Mouse (Mus musculus) MEL (cell line): ENCODE results near the gene Gdi2. TPM values are rescaled to one million over a fixed set of nuclear protein-coding genes. Genes with fewer than 3 reads are reported as not detected.

Experiments
- DNase-seq: peaks from one replicate; pipeline ENCODE4 v3.0.0; 2011; ENCODE audit warnings: low read depth, low spot score
- H3K27ac ChIP-seq: 2 replicates; pipeline ENCODE4 v1.5.1; 2012; ENCODE audit warnings: low read depth, mild to moderate bottlenecking, control low read depth, low read length, moderate library complexity; ENCODE audit not compliant: control insufficient read depth
- H3K27me3 ChIP-seq, 2 experiments: fragments of 150-350 bp in 1 of 2; sonication (generic) in 1 of 2; 2 replicates each; pipeline ENCODE4 v1.6.1; 2012; ENCODE audit warnings: low read length in 2 of 2, mild to moderate bottlenecking in 2 of 2, improper control_type of control experiment in 1 of 2, moderate library complexity in 1 of 2; ENCODE audit not compliant: insufficient read depth in 2 of 2, control insufficient read depth in 1 of 2
- H3K36me3 ChIP-seq, 2 experiments: 2 replicates each; pipeline ENCODE4 v1.6.1; 2012 to 2014; ENCODE audit warnings: low read length in 2 of 2, improper control_type of control experiment in 1 of 2, inconsistent platforms in 1 of 2, mild to moderate bottlenecking in 1 of 2; ENCODE audit not compliant: insufficient read depth in 2 of 2, control insufficient read depth in 1 of 2
- H3K4me1 ChIP-seq, 2 experiments: fragments of 150-350 bp in 1 of 2; sonication (generic) in 1 of 2; 2 replicates each; pipeline ENCODE4 v1.6.1; 2012; ENCODE audit warnings: low read length in 2 of 2, improper control_type of control experiment in 1 of 2, mild to moderate bottlenecking in 1 of 2; ENCODE audit not compliant: insufficient read depth in 2 of 2, control insufficient read depth in 1 of 2
- H3K4me3 ChIP-seq, 2 experiments: fragments of 150-350 bp in 1 of 2; sonication (generic) in 1 of 2; 2 replicates each; pipeline ENCODE4 v1.5.1; 2012; ENCODE audit warnings: low read depth in 2 of 2, low read length in 2 of 2, mild to moderate bottlenecking in 2 of 2, moderate library complexity in 2 of 2, control low read depth in 1 of 2, improper control_type of control experiment in 1 of 2; ENCODE audit not compliant: control insufficient read depth in 1 of 2, insufficient read depth in 1 of 2
- H3K79me2 ChIP-seq: 2 replicates; pipeline ENCODE4 v1.6.1; 2012; ENCODE audit warnings: mild to moderate bottlenecking, low read length, moderate library complexity; ENCODE audit not compliant: control insufficient read depth, poor library complexity, insufficient read depth
- H3K9ac ChIP-seq: 2 replicates; pipeline ENCODE4 v1.6.1; 2012; ENCODE audit warnings: low read depth, mild to moderate bottlenecking, control low read depth, low read length, moderate library complexity; ENCODE audit not compliant: control insufficient read depth, poor library complexity, severe bottlenecking
- H3K9me3 ChIP-seq: fragments of 150-350 bp; sonication (generic); replicated peaks from 2 replicates; pipeline ENCODE4 v1.6.1; 2012; ENCODE audit warnings: mild to moderate bottlenecking, low read length, improper control_type of control experiment, moderate library complexity; ENCODE audit not compliant: insufficient read depth
- CHD1 ChIP-seq: IDR thresholded peaks from 2 replicates; pipeline ENCODE4 v1.6.1; 2012; ENCODE audit warnings: low read depth, mild to moderate bottlenecking, inconsistent platforms, low read length, improper control_type of control experiment
- E2F4 ChIP-seq: IDR thresholded peaks from 2 replicates; pipeline ENCODE4 v1.6.1; 2011; ENCODE audit warnings: low read depth, low read length, improper control_type of control experiment, borderline replicate concordance
- ETS1 ChIP-seq: IDR thresholded peaks from 2 replicates; pipeline ENCODE4 v1.6.1; 2012; ENCODE audit warnings: low read depth, mild to moderate bottlenecking, inconsistent platforms, low read length, improper control_type of control experiment, moderate library complexity
- GATA1 ChIP-seq: IDR thresholded peaks from 2 replicates; pipeline ENCODE4 v1.6.1; 2011; ENCODE audit warnings: low read depth, low read length, improper control_type of control experiment
- HCFC1 ChIP-seq: IDR thresholded peaks from 2 replicates; pipeline ENCODE4 v1.6.1; 2012; ENCODE audit warnings: low read depth, mild to moderate bottlenecking, inconsistent platforms, low read length, improper control_type of control experiment, moderate library complexity
- JUND ChIP-seq: IDR thresholded peaks from 2 replicates; pipeline ENCODE4 v1.6.1; 2011; ENCODE audit warnings: low read depth, mild to moderate bottlenecking, improper control_type of control experiment, low read length
- KAT2A ChIP-seq: conservative IDR thresholded peaks from 2 replicates; pipeline ENCODE4 v1.6.1; 2012; ENCODE audit warnings: low read depth, low read length, improper control_type of control experiment, inconsistent platforms
- MAFK ChIP-seq: IDR thresholded peaks from 2 replicates; pipeline ENCODE4 v1.6.1; 2011; ENCODE audit warnings: low read depth, mild to moderate bottlenecking, low read length, improper control_type of control experiment, borderline replicate concordance
- MAX ChIP-seq: IDR thresholded peaks from 2 replicates; pipeline ENCODE4 v1.6.1; 2011; ENCODE audit warnings: low read length, improper control_type of control experiment
- MAZ ChIP-seq: IDR thresholded peaks from 2 replicates; pipeline ENCODE4 v1.6.1; 2012; ENCODE audit warnings: low read depth, mild to moderate bottlenecking, inconsistent platforms, low read length, improper control_type of control experiment
- MYB ChIP-seq: IDR thresholded peaks from 2 replicates; pipeline ENCODE4 v1.6.1; 2011; ENCODE audit warnings: mild to moderate bottlenecking, low read depth, low read length, improper control_type of control experiment
- MYC ChIP-seq: IDR thresholded peaks from 2 replicates; pipeline ENCODE4 v1.6.1; 2011; ENCODE audit warnings: low read depth, mild to moderate bottlenecking, low read length, improper control_type of control experiment, moderate library complexity
- POLR2A ChIP-seq, 2 experiments: IDR thresholded peaks; 2 replicates each; pipeline ENCODE4 v1.6.1; 2011 to 2012; ENCODE audit warnings: low read length in 2 of 2, mild to moderate bottlenecking in 2 of 2, control low read depth in 1 of 2, improper control_type of control experiment in 1 of 2, low read depth in 1 of 2, moderate library complexity in 1 of 2; ENCODE audit not compliant: control insufficient read depth in 1 of 2, insufficient read depth in 1 of 2, poor library complexity in 1 of 2
- POLR2AphosphoS5 ChIP-seq: IDR thresholded peaks from 2 replicates; pipeline ENCODE4 v1.6.1; 2012; ENCODE audit warnings: low read depth, borderline replicate concordance, mild to moderate bottlenecking, inconsistent platforms, low read length, moderate library complexity, mixed read lengths
- RCOR1 ChIP-seq: IDR thresholded peaks from 2 replicates; pipeline ENCODE4 v1.6.1; 2012; ENCODE audit warnings: low read depth, mild to moderate bottlenecking, inconsistent platforms, low read length, improper control_type of control experiment
- SIN3A ChIP-seq: IDR thresholded peaks from 2 replicates; pipeline ENCODE4 v1.6.1; 2012; ENCODE audit warnings: low read length, improper control_type of control experiment, inconsistent platforms
- TAL1 ChIP-seq: IDR thresholded peaks from 2 replicates; pipeline ENCODE4 v1.6.1; 2012; ENCODE audit warnings: mild to moderate bottlenecking, inconsistent platforms, low read length, moderate library complexity, mixed read lengths
- TBP ChIP-seq: IDR thresholded peaks from 2 replicates; pipeline ENCODE4 v1.8.0; 2011; ENCODE audit warnings: low read depth, low read length, improper control_type of control experiment
- UBTF ChIP-seq: IDR thresholded peaks from 2 replicates; pipeline ENCODE4 v1.6.1; 2012; ENCODE audit warnings: low read depth, mild to moderate bottlenecking, inconsistent platforms, low read length, improper control_type of control experiment, moderate library complexity, borderline replicate concordance; ENCODE audit not compliant: insufficient read depth
- USF1 ChIP-seq: IDR thresholded peaks from 2 replicates; pipeline ENCODE4 v1.6.1; 2014; ENCODE audit warnings: low read depth, mild to moderate bottlenecking, inconsistent platforms, low read length, improper control_type of control experiment, moderate library complexity
- USF2 ChIP-seq, 2 experiments: IDR thresholded peaks; 2 replicates each; pipeline ENCODE4 v1.6.1; 2011 to 2012; ENCODE audit warnings: improper control_type of control experiment in 2 of 2, low read length in 2 of 2, borderline replicate concordance in 1 of 2, inconsistent platforms in 1 of 2, low read depth in 1 of 2, mild to moderate bottlenecking in 1 of 2; ENCODE audit not compliant: insufficient read depth in 1 of 2
- ZKSCAN1 ChIP-seq: IDR thresholded peaks from 2 replicates; pipeline ENCODE4 v1.6.1; 2012; ENCODE audit warnings: low read depth, mild to moderate bottlenecking, inconsistent platforms, low read length, improper control_type of control experiment, moderate library complexity
- ZMIZ1 ChIP-seq: IDR thresholded peaks from 2 replicates; pipeline ENCODE4 v1.6.1; 2012; ENCODE audit warnings: low read depth, mild to moderate bottlenecking, inconsistent platforms, low read length, improper control_type of control experiment, moderate library complexity
- polyA plus RNA-seq, 2 experiments: library from polyadenylated mRNA; stranded (reverse) in 1 of 2; unstranded in 1 of 2; fragments of >175 nt in 1 of 2; fragments of >200 nt in 1 of 2; gene quantifications; 2 replicates each; pipeline versions ENCODE4 v1.2.1 to v1.2.4; 2012; ENCODE audit warnings: low replicate concordance in 2 of 2, low read depth in 1 of 2; ENCODE audit not compliant: insufficient read length in 2 of 2, insufficient read depth in 1 of 2, missing spikeins in 1 of 2
- total RNA-seq: library from RNA; depleted of rRNA; stranded (reverse); fragments of 300-350 nt; gene quantifications from 2 replicates; pipeline ENCODE4 v1.2.3, GENCODE M21; 2012

The Gdi2 gene
- total and polyA plus RNA-seq, 3 experiments = 244 to 470 (median 305) TPM

DNA sequence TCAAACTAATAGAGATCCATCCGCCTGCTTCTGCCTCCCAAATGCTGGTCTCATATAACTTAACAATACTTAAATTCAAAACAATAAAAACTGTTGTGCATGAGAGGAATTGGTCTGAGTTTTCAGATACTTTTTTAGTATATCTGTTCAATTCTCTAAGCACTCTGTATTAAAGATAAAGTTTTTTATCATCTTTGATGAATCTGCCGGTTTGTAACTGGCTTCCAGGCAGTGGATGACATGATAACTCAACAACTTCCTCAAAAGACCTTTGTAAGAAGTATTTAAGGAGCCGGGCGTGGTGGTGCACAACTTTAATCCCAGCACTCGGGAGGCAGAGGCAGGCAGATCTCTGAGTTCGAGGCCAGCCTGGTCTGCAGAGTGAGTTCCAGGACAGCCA lies 58.4 kb downstream of the Gdi2 start (continued):
- no peak for TF ChIP-seq UBTF
- no peak for TF ChIP-seq ZMIZ1
- TF ChIP-seq USF2 (IDR thresholded peaks at IDR 0.05; ENCODE audit: borderline replicate concordance in 1 of 2, insufficient read depth in 1 of 2, low read depth in 1 of 2, low read length in 2 of 2) = no peak
- TF ChIP-seq MAX = no peak
- no peak for TF ChIP-seq ZKSCAN1
- no peak for TF ChIP-seq SIN3A
- no peak for TF ChIP-seq JUND
- TF ChIP-seq MYC = no peak

DNA sequence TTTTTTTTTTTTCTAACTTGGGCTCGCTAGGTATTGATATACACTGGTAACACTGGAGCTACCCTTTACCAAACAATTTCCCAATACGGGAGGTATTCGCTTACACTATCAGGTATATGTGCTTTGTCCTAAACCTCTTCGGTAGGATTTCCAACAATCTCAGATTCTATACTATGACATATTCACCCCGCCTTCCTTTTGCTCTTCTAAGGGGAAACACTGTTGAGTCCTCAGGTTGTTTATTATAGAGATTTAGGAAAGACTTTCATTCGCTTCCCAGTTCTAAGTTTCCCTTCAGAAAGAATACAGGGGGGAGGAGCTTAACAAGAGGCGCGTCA lies 71.9 kb downstream of the Gdi2 start:
- TF ChIP-seq E2F4 = no peak
- TF ChIP-seq POLR2A (IDR thresholded peaks at IDR 0.05; ENCODE audit: control insufficient read depth in 1 of 2, insufficient read depth in 1 of 2, low read depth in 1 of 2, low read length in 2 of 2, poor library complexity in 1 of 2) = no peak
- no peak for TF ChIP-seq POLR2AphosphoS5
- TF ChIP-seq KAT2A = no peak
- TF ChIP-seq MAFK = no peak
- no peak for TF ChIP-seq ETS1
- no peak for TF ChIP-seq GATA1
- TF ChIP-seq TBP = no peak
- no peak for TF ChIP-seq MAZ
- TF ChIP-seq MYC = no peak
- TF ChIP-seq, all 39 proteins: peak for 0
- H3K4me3 ChIP-seq = peak overlapping the region; percentile 78 to 83
- H3K79me2 ChIP-seq = peaks cover 35% of the 10 kb centered on the region
- H3K9ac ChIP-seq = peak overlapping the region; percentile 94
- no peak for DNase-seq
- no peak overlapping the region for H3K27ac ChIP-seq
- no peaks in the 10 kb centered on the region for H3K27me3 ChIP-seq
- H3K4me1 ChIP-seq = peaks cover 0 to 5% of the 10 kb centered on the region in 2 experiments; a peak in 2 of 4 replicates
- H3K9me3 ChIP-seq = no peaks in the 10 kb centered on the region
- H3K36me3 ChIP-seq = peaks cover 8 to 24% of the 10 kb centered on the region in 2 experiments

DNA sequence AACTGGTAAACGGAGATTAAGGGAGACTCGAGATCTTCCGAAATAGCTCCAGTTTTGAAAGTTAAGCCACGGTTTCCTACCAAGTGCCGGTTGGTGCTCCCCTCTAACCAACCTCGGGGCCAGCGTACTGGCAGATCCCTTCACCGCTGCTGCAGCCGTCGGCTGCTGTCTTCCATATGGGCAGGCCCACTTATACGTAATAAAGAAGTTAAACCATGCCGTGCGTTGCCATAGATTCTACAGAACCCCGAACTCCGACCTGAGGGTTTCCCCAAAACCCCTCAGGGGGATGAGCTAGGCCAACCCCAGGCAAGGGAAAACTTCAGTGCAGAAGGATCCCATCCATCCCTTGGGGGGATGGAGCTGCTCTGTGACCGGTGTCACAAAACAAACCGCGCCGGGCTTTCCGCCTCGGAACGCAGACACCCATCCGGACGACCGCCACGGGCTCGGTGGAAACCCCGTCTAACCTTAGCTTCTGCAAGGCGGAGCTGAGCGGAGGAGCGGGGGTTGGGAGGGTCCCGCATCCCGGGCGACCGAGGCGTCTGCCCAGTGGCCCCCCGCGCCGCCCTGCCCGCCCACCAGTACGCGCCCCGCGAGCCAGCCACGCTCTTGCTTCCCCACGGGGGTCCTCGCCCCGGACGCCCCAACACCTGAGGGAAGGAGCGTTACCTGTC lies 72.4 kb downstream of the Gdi2 start:
- peaks cover 8 to 24% of the 10 kb centered on the region in 2 experiments for H3K36me3 ChIP-seq

More for the DNA sequence above, 72.4 kb downstream of the Gdi2 start:
- no peaks in the 10 kb centered on the region for H3K27me3 ChIP-seq
- DNase-seq = peak; percentile 81
- peak overlapping the region; percentile 94 for H3K9ac ChIP-seq
- H3K4me1 ChIP-seq = peaks cover 0 to 5% of the 10 kb centered on the region in 2 experiments; a peak in 2 of 4 replicates
- H3K79me2 ChIP-seq = peaks cover 33% of the 10 kb centered on the region
- H3K9me3 ChIP-seq = no peaks in the 10 kb centered on the region
- peak overlapping the region; percentile 78 to 83 for H3K4me3 ChIP-seq
- peak overlapping the region; percentile 86 for H3K27ac ChIP-seq
- TF ChIP-seq SIN3A = peak; percentile 71
- no peak for TF ChIP-seq MAX
- no peak for TF ChIP-seq RCOR1
- no peak for TF ChIP-seq TAL1
- no peak for TF ChIP-seq USF2 (IDR thresholded peaks at IDR 0.05; ENCODE audit: borderline replicate concordance in 1 of 2, insufficient read depth in 1 of 2, low read depth in 1 of 2, low read length in 2 of 2)
- no peak for TF ChIP-seq USF1
- TF ChIP-seq HCFC1 = 0 out of 2 replicates have a peak, but pooled peaks have one; percentile 26
- 0 out of 2 replicates have a peak, but pooled peaks have one; percentile 15 for TF ChIP-seq TBP
- TF ChIP-seq MYB = no peak
- TF ChIP-seq CHD1 = no peak
